Mouse (Mus musculus) layer of hippocampus, adult 2 months (tissue): ENCODE measurements at regions not wholly inside any gene's neighbourhood (a gene's known extent, or its start where the extent isn't known, plus 50 kb on each side); places are given as distances from the start of the nearest gene placed in this dataset.

Source experiments
- DNase-seq, 2 experiments: peaks; one replicate each; pipeline ENCODE4 v3.0.0; 2022; ENCODE audit warnings: low spot score in 2 of 2
- H3K27ac ChIP-seq: fragments of 200-600 bp; 2 replicates; pipeline ENCODE4 v1.8.1; 2022
- H3K4me3 ChIP-seq: fragments of 200-600 bp; 2 replicates; pipeline ENCODE4 v1.8.1; 2022; ENCODE audit warnings: mild to moderate bottlenecking
- CTCF ChIP-seq: fragments of 200-600 bp; conservative IDR thresholded peaks from 2 replicates; pipeline ENCODE4 v1.8.1; 2022; ENCODE audit warnings: antibody characterized with exemption, mild to moderate bottlenecking, moderate library complexity

DNA sequence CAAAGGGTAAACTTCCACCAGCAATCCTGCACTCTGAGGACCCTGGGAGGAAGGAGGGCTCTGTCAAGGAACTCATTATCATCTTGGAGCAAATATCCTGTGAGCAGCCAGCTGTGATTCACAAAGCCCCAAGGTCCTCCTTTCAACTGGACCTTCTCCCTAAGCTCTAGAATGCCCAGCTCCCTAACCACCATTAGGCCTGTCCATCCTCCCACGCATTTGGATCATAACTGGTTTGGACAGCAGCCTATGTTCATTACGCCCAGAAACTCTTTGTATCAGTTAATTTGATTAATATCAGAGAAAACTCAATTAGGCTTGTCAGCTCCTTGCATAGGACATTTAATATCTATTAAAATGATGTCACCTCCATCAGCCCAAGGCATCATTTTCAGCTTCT lies 557.3 kb upstream of the Tenm4 start:
- no peak overlapping the region for H3K4me3 ChIP-seq
- TF ChIP-seq CTCF: no peak
- no peak for DNase-seq
- no peak overlapping the region for H3K27ac ChIP-seq

DNA sequence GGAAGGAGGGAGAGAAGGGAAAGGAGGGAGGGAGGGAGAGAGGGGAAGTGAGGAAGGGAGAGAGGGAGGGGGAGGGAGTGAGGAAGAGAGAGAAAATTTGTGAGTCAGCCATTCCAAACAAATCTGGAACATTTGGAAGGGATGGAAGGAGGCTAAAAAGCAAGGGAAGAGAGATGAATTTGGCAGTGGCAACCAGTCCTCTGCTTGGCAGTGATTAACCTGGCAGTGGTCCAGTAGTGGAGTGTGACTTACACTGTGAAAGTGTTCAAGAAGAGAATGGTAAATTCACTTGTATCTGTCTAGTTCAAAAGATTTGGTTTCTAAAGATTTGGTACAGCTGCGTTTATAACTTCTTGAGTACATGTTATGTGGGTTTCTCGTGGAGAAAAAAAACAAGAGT lies 553.7 kb upstream of the Tenm4 start:
- Histone ChIP-seq H3K27ac (no peak overlapping the region), H3K4me3 (no peak overlapping the region)
- no peak for TF ChIP-seq CTCF
- peak; percentile 29 to 53 for DNase-seq

DNA sequence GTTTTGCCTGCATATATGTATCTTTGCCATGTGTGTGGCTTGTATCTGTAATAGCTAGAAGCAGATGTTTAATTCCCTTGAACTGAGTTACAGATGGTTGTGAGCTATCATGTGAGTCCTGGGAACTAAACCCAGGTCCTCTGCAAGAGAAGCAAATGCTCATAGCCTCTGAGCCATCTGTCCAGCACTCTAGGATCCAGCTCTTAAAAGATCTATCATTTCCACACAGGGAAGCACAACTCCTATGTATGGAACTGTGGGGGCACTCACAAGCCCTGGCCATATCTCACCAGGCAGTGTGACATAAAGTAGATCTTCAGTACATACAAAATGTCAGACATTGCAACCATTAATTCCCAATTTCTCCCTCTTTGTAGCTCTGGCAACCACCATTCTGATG lies 552.9 kb upstream of the Tenm4 start:
- Histone ChIP-seq H3K27ac (no peak overlapping the region), H3K4me3 (no peak overlapping the region)
- TF ChIP-seq CTCF: no peak
- DNase-seq: no peak

DNA sequence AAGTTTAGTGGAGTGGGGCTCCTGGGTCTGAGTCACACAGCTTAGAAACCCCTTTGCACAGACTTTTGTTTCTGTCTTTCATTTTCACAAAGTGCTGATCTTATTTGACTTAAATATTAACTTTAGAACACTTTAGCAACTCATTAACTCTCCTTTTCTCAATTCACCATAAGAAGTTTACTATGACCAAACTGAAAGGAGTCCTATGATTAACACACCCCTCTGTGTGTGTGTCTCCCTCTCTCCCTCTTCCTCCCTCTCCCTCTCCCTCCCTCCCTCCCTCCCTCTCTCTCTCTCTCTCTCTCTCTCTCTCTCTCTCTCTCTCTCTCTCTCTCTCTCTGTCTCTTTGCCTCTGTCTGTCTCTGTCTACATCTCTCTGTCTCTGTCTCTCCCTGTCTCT lies 551.0 kb upstream of the Tenm4 start:
- H3K4me3 ChIP-seq: no peak overlapping the region
- no peak for DNase-seq
- no peak for TF ChIP-seq CTCF
- no peak overlapping the region for H3K27ac ChIP-seq

DNA sequence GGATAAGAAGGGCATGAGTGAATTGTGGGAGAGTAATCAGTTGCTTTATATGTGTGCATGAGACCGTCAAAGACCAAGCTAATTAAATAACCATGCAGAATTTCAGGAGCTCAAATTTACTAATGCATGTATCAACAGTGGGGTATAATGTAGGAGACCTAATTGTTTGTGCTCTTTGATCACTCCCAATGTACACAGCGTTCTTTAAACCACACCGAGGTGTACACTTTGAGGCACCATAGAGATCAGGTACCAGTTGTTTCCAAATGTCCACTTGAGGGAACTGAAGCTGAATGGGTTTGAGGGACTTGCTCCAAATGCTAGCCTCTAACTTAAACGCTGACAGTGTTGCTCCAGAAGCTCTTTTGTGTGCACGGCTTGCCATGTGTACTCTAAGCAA lies 530.4 kb upstream of the Tenm4 start:
- Histone ChIP-seq H3K27ac (no peak overlapping the region), H3K4me3 (no peak overlapping the region)
- no peak for TF ChIP-seq CTCF
- no peak for DNase-seq

DNA sequence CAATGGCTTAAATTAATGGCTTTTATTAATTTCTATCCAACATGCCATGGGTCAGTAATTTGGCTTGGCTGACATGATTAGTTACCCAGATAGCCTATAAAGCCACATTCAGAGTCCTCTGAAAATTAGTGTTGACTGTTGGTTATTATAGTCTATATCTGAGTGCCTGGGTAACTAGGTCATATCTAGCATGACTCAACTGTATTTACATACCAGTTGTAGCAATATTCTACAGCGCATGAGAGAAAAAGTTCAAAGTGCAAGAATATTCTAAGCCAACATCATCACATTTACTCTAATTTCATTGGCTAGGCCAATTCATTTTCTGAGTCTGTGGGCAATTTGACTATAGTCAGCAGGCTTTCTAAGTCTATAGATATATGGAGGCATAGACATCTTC lies 496.7 kb upstream of the Tenm4 start:
- DNase-seq: no peak
- H3K27ac ChIP-seq: no peak overlapping the region
- no peak overlapping the region for H3K4me3 ChIP-seq
- no peak for TF ChIP-seq CTCF

DNA sequence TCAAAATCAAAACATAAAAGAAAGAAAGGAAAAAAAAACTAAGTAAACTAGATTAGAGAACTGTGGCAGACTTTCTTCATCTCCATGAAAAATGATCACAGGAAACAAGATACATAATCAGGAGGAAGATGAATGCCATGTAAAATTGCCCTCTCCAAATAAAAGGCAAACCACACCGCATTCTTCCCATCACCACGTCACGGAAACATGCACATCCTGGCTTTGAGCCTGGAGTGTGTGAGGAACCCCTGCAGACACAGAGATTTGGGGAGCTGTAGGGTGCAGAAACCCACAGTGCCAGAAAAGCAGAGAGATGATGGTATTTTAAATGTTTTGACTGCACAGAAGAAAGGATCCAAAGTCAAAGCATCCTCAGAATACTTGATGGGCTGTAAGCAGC lies 488.5 kb upstream of the Tenm4 start:
- no peak for TF ChIP-seq CTCF
- H3K4me3 ChIP-seq: no peak overlapping the region
- no peak overlapping the region for H3K27ac ChIP-seq
- no peak for DNase-seq

DNA sequence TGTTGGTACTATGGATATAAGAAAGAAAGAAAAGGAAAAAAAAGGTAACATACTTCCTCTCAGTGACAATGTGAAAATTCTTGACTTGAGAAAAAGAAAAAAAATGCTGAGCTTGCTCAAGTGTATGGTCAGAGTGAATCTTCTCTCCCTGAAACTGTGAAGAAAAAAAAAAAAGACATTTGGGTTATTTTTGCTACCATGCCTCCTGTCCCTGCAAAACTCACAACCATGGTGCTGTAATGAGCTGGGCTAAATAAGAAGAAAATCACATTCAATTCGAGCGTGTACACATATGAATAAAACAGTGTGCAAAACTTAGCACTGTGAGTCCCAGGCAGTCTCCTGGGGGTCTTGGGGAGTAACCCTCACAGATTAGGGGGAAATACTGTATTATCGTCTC lies 483.3 kb upstream of the Tenm4 start:
- Histone ChIP-seq H3K27ac (no peak overlapping the region), H3K4me3 (no peak overlapping the region)
- TF ChIP-seq CTCF: no peak
- DNase-seq: no peak

DNA sequence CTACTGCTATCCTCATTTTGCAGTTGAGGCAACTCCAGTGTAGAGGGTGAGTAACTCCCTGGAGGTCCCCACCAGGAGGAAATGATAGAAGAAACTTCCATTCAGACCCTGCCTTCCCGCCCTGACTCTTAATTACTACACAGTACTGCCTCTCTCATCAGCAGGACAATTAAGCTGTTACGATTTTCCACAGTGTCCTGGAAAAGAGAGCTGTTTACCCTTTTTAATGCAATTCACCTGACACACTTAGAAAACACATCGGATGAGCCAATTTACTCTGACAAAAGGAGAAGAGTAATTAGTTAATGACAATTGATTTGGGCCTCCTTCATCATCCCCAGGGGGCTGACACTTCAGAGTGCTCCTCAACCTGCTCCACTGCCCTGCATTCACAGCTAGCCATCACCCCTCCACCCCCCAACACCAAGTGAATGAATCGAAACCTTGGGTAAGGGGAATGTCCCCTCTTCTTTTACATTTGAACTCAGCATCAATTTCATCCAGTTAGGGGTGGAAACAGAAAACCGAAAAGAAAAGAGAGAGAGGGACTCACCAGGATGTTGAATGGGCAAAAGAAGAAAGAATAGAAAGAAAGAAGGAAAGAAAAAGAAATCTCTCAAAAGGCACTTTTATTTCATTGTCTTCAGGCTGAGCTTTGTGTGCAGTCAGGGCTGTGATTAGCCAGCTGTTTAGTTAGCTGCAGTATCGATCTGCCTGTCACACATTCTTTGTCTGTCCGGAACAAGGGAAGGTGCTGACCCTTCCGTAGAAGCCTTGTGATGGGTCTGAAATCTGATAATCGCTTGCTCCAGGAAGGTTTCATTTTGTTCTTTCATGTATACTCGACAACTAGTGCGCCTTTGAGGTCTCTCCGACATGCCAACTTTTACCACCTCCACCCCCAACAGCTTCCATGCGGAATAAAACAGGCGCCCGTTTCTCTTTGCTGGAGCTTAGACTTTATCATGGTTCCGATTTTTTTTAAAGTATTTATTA lies 482.6 kb upstream of the Tenm4 start:
- no peak overlapping the region for H3K27ac ChIP-seq
- H3K4me3 ChIP-seq: peak overlapping the region; percentile 46
- no peak for TF ChIP-seq CTCF
- no peak for DNase-seq

DNA sequence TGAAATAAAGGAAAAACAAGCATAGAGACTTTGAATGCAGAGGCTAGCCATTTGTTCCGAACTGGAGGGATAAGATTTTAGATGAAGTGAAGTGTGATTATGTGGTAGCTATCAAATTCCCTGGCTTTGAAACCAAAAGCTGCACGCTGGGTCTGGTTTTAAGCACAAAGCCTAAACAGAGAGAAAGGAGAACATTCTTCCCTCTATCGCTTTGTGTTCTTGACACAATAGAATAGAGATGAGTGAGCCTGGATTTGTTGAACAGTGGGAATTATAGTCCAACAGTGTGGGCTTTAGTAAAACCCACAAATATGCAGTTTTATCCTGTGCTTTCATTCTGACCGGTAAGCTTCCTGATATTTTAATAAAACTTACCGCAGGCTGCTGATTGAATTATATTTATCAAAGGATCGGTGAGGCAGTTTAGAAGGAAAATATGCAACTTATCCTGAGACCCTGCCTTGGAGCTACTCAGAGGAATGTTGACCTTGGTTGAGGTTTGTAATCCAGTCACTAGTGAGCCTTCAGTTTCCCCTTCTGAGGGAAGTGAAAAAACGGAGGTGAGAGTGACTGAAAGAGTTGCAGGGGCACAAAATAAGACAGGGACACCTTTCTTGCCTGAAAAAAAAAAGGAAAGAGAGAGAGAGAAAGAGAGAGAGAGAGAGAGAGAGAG lies 481.7 kb upstream of the Tenm4 start:
- Histone ChIP-seq H3K27ac (no peak overlapping the region), H3K4me3 (peak overlapping the region; percentile 46)
- TF ChIP-seq CTCF: no peak
- DNase-seq: no peak

DNA sequence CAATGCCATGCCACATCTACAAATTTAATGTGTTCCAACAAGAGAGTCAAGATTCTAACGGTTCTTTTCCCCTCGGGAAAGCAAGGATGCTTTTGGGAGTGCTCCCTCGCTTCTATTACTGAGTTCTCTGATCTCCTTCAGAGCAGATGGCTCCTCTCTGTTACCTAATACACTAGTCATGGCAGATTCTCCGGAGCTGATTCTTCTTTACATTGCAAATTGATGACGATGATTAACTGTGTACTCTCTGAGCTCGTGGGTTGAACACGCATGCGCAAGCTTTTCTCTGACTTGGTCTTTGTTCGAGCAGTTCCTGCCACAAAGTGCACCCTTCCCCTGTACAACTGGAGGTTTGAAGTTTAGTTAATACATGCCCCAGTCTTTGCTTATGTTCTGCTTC lies 471.5 kb upstream of the Tenm4 start:
- no peak for TF ChIP-seq CTCF
- Histone ChIP-seq H3K4me3 (no peak overlapping the region), H3K27ac (peak overlapping the region; percentile 71)
- DNase-seq: peak; percentile 14 to 74

DNA sequence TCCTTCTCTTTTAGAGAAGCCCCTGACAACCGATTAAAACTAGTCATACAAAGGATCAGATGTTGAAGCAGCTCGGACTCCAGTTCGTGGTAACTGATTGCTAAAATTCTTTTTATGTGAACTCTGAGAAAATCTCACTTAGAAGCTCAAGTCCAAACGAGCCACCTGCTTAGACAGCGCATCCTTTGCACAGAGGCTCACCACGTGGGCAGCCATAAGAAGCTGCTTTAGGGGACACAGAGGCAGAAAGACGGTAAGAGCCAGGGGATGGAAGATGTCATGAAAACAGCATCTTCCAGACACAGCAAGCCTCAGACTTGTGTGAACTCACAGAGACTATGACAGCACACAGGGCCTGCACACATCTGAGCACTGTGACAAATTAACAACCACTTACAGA lies 461.0 kb upstream of the Tenm4 start:
- TF ChIP-seq CTCF: no peak
- Histone ChIP-seq H3K27ac (no peak overlapping the region), H3K4me3 (no peak overlapping the region)
- DNase-seq: no peak

DNA sequence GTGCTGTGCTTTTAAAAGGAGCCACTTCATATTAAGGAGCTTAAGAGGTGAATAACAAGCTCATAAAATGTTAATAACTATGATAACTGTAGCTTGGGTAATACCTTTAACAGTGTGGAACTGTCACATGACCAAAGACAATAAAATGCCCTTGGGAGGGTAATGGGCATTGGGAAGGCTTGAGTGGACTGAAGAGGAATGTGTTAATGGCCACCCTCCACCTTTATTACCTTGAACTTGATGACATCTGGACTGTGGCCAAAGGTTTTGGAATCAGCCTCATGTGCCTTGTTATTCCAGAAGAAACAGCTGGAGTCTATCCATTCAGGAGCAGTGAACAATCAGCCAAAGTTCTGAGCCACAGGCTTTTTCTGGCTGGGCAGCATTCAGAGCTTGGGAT lies 451.0 kb upstream of the Tenm4 start:
- no peak for TF ChIP-seq CTCF
- Histone ChIP-seq H3K4me3 (no peak overlapping the region), H3K27ac (no peak overlapping the region)
- DNase-seq: no peak
